10 mouse cellular contexts compared by ENCODE assay signal in the genomic region with DNA sequence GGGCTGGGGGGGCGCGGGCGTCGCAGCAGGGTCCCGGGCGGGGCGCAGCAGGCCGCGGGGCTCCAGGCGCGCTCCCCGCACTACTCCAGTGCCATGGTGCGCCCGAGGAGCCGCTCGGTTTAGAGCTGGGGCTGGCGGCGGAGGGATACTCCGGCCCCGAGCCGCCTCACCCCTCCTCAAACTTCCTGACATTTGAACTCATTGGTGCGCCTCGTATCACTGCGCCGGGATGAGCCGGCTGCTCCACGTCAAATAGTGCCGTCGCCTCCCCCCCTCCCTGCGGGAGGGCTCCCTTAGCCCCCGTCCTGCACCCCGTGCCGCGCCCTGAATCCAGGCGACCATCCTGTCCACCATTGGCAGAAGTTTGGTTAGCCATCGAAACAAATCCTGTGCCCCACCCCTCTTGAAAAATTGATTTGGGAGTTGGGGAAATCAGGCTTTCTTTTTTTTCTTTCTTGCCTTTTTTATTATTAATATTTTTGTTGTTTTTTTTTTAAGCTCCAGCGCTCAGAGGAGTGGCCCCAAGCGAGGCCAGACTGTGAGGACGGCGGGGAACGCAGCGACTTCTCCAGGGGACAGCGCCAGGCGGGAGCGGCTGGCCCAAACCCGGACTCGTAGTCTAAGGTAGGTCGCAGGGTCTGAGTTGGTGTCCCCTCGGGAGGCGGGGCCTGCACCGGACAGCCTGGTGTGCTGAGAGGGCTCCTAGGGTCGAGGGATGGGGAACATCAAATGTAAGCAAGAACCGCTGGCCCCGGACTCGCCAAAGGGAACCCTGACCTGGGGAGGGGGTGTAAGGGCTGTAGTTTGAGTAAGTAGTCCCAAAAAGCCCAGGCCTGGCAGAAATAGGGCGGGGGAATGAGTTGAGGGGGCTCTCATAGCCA. TPM values are rescaled to one million over a fixed set of nuclear protein-coding genes. Genes with fewer than 3 reads are reported as not detected.
DNase-seq lines count a peak whose midpoint lies in the region; ATAC-seq lines count a peak whose summit lies in the region.
"Had no signal": no experiment of that assay in that cellular context is flagged by ENCODE, and none has a peak within 500 bp of the region (broad histone marks: within the 10 kb centered on the region; RNA-seq: fewer than 3 reads in every experiment).

No protein-coding gene starts in this region.

- WGBS in forebrain, embryonic 14.5 days, result under 1% methylated on average over 51 of the region's 56 CpGs
- under 1% methylated on average over 44 of the region's 56 CpGs for WGBS in hindbrain, embryonic 13.5 days
- WGBS in neural tube, embryonic 15.5 days, result under 1% methylated on average over 55 of the region's 56 CpGs

- no peak for ATAC-seq in forebrain, embryonic 14.5 days
- peak; percentile 22; the same call in 1 of the 2 replicates for ATAC-seq in hindbrain, embryonic 13.5 days (ENCODE audit: low FRiP score)
- ATAC-seq in neural tube, embryonic 15.5 days (ENCODE audit: low FRiP score), result peak; percentile 56

- H3K36me3 ChIP-seq in forebrain, embryonic 14.5 days (ENCODE audit: control insufficient read depth, insufficient read depth, low read length), result no peaks in the 10 kb centered on the region
- H3K36me3 ChIP-seq in hindbrain, embryonic 13.5 days, result no peaks in the 10 kb centered on the region
- H3K36me3 ChIP-seq in neural tube, embryonic 15.5 days, result no peaks in the 10 kb centered on the region

- peaks cover 5% of the 10 kb centered on the region; the same call in 1 of the 2 replicates for H3K4me1 ChIP-seq in forebrain, embryonic 14.5 days (ENCODE audit: control insufficient read depth, insufficient read depth, low read length)
- peaks cover 22% of the 10 kb centered on the region for H3K4me1 ChIP-seq in hindbrain, embryonic 13.5 days (replicated peaks)
- H3K4me1 ChIP-seq in neural tube, embryonic 15.5 days, result peaks cover 31% of the 10 kb centered on the region

- H3K4me2 ChIP-seq in forebrain, embryonic 14.5 days (ENCODE audit: low read length), result peak overlapping the region; percentile 48
- H3K4me2 ChIP-seq in hindbrain, embryonic 13.5 days, result peak overlapping the region; percentile 55
- H3K4me2 ChIP-seq in neural tube, embryonic 15.5 days, result peak overlapping the region; percentile 58

- no peak overlapping the region for H3K9ac ChIP-seq in forebrain, embryonic 14.5 days (ENCODE audit: low read length)
- H3K9ac ChIP-seq in hindbrain, embryonic 13.5 days, result peak overlapping the region; percentile 86
- peak overlapping the region; percentile 65 for H3K9ac ChIP-seq in neural tube, embryonic 15.5 days (replicated peaks)

- no peak overlapping the region for H3K27ac ChIP-seq in forebrain, embryonic 14.5 days (ENCODE audit: low read depth, low read length)
- H3K27ac ChIP-seq in hindbrain, embryonic 13.5 days, result peak overlapping the region; percentile 90
- peak overlapping the region; percentile 84 for H3K27ac ChIP-seq in neural tube, embryonic 15.5 days (replicated peaks)

- peak; percentile 43 to 46 for DNase-seq in cerebellum, postnatal 10 days
- no peak for DNase-seq in cerebellum, adult 9-11 months
- no peak for DNase-seq in forebrain, embryonic 14.5 days (ENCODE audit: low spot score)
- peak; percentile 30 for DNase-seq in liver
- DNase-seq in spleen, postnatal 36 days (ENCODE audit: low spot score in 2 of 2), result no peak
- DNase-seq in left cerebral cortex, postnatal 4 days, result no peak

- H3K4me3 ChIP-seq in forebrain, embryonic 14.5 days (ENCODE audit: low read depth, low read length), result peak overlapping the region; percentile 24
- peak overlapping the region; percentile 48 for H3K4me3 ChIP-seq in hindbrain, embryonic 13.5 days
- peak overlapping the region; percentile 42 for H3K4me3 ChIP-seq in neural tube, embryonic 15.5 days (replicated peaks)

- intact Hi-C loops in left cerebral cortex, postnatal 4 days (cut with DNase I), result loop anchor here (5.0 kb wide), 1 partner anchor 154 kb away; no protein-coding TSS in a partner anchor

- no peaks in the 10 kb centered on the region for H3K9me3 ChIP-seq in forebrain, embryonic 14.5 days (replicated peaks; ENCODE audit: control insufficient read depth, low read length)
- H3K9me3 ChIP-seq in hindbrain, embryonic 13.5 days, result no peaks in the 10 kb centered on the region
- H3K9me3 ChIP-seq in neural tube, embryonic 15.5 days (replicated peaks), result no peaks in the 10 kb centered on the region

- peaks cover 96% of the 10 kb centered on the region for H3K27me3 ChIP-seq in forebrain, embryonic 14.5 days (replicated peaks; ENCODE audit: control insufficient read depth, insufficient read depth, low read length)
- H3K27me3 ChIP-seq in hindbrain, embryonic 13.5 days, result peaks cover 96% of the 10 kb centered on the region
- peaks cover 76% of the 10 kb centered on the region for H3K27me3 ChIP-seq in neural tube, embryonic 15.5 days (replicated peaks)

RNA-seq across cellular contexts. Expression of a gene that starts 0.9 kb away (rescaled TPM):
- 0.34 and 0.40 TPM in 2 replicates for polyA plus RNA-seq in forebrain, embryonic 14.5 days (2014; fragmentation: Nextera tagmentation; extraction: Ambion mirVana)
- polyA plus RNA-seq in hindbrain, embryonic 13.5 days (2015; fragmentation: Nextera tagmentation; extraction: Ambion mirVana), result 6.3 and 6.7 TPM in 2 replicates
- polyA plus RNA-seq in neural tube, embryonic 15.5 days (2015; fragmentation: Nextera tagmentation; extraction: Ambion mirVana), result 7.9 and 8.5 TPM in 2 replicates
- under 1 TPM; 0.24 to 0.26 TPM for total RNA-seq in left cerebral cortex, postnatal 4 days (2021)
- polyA plus RNA-seq: C2C12; gonadal fat pad, adult 2 months had no signal

Comparison
In these comparisons a context has a peak if more than half of its experiments do, and no peak if none do; other contexts are left out.
1. DNase-seq: peak in cerebellum, postnatal 10 days (2 of 2) and liver (single experiment); none in cerebellum, adult 9-11 months (single experiment), forebrain, embryonic 14.5 days (single experiment), spleen, postnatal 36 days (0 of 2) and left cerebral cortex, postnatal 4 days (single experiment).
2. Peak in every context shown above with its lines, with median percentiles within 50 percentile points of each other: H3K4me2 ChIP-seq and H3K4me3 ChIP-seq.